Mouse (Mus musculus) heart, embryonic 14.5 days (tissue): ENCODE measurements around the gene Hoxa13. TPM values are rescaled to one million over a fixed set of nuclear protein-coding genes. Genes with fewer than 3 reads are reported as not detected.

Experiments used
- ATAC-seq: fragments of 200-750 bp; cut with Nextera tagmentation; 2 replicates; pipeline ENCODE4 v1.8.0; 2017; ENCODE audit warnings: low read depth, moderate TSS enrichment; ENCODE audit not compliant: insufficient number of reproducible peaks, insufficient read depth, low FRiP score
- H3K27ac ChIP-seq, 2 experiments: fragments of 200-500 bp in 1 of 2; fragments of 300-500 bp in 1 of 2; sonication (generic) in 1 of 2; replicated peaks in 1 of 2; 2 replicates each; pipeline ENCODE4 v1.5.1; 2012 to 2014; ENCODE audit warnings: low read depth in 2 of 2, low read length in 2 of 2, control low read depth in 1 of 2, mild to moderate bottlenecking in 1 of 2, mixed read lengths in 1 of 2; ENCODE audit not compliant: control insufficient read depth in 1 of 2, insufficient read depth in 1 of 2
- H3K27me3 ChIP-seq: fragments of 300-500 bp; sonication (generic); 2 replicates; pipeline ENCODE4 v1.6.1; 2014; ENCODE audit warnings: mild to moderate bottlenecking, low read length, control low read depth; ENCODE audit not compliant: control insufficient read depth, insufficient read depth
- H3K36me3 ChIP-seq: fragments of 300-500 bp; sonication (generic); 2 replicates; pipeline ENCODE4 v1.6.1; 2014; ENCODE audit warnings: mild to moderate bottlenecking, control low read depth, low read length, mixed read lengths; ENCODE audit not compliant: control insufficient read depth, insufficient read depth
- H3K4me1 ChIP-seq, 2 experiments: fragments of 200-500 bp in 1 of 2; fragments of 300-500 bp in 1 of 2; sonication (generic) in 1 of 2; 2 replicates each; pipeline ENCODE4 v1.6.1; 2012 to 2014; ENCODE audit warnings: low read length in 2 of 2, control low read depth in 1 of 2, mixed read lengths in 1 of 2; ENCODE audit not compliant: control insufficient read depth in 2 of 2, insufficient read depth in 2 of 2
- H3K4me2 ChIP-seq: fragments of 300-500 bp; sonication (generic); 2 replicates; pipeline ENCODE4 v1.6.1; 2014; ENCODE audit warnings: mild to moderate bottlenecking, low read length
- H3K4me3 ChIP-seq, 2 experiments: fragments of 200-500 bp in 1 of 2; fragments of 300-500 bp in 1 of 2; sonication (generic) in 1 of 2; 2 replicates each; pipeline ENCODE4 v1.5.1; 2012 to 2014; ENCODE audit warnings: low read length in 2 of 2, mild to moderate bottlenecking in 2 of 2, control low read depth in 1 of 2, low read depth in 1 of 2, moderate library complexity in 1 of 2; ENCODE audit not compliant: control insufficient read depth in 1 of 2, insufficient read depth in 1 of 2
- H3K9ac ChIP-seq: fragments of 300-500 bp; sonication (generic); 2 replicates; pipeline ENCODE4 v1.6.1; 2014; ENCODE audit warnings: mild to moderate bottlenecking, low read length
- H3K9me3 ChIP-seq: fragments of 300-500 bp; sonication (generic); 2 replicates; pipeline ENCODE4 v1.6.1; 2016; ENCODE audit warnings: low read length, control low read depth; ENCODE audit not compliant: control insufficient read depth
- WGBS: fragments of 180-500 bp; shearing (Covaris S2); extraction: QIAGEN DNeasy Blood & Tissue Kit; methylation state at CpG from one replicate; pipeline ENCODE4 v1.1.7; 2014; 5-methylcytosine and 5-hydroxymethylcytosine counted together
- polyA plus RNA-seq: library from polyadenylated mRNA; unstranded; fragments of >200 nt; fragmentation: Nextera tagmentation; extraction: Ambion mirVana; gene quantifications from 2 replicates; pipeline ENCODE4 v1.2.1, GENCODE M21; 2014

The Hoxa13 gene
- polyA plus RNA-seq, 1 experiment from 2014 or later = not detected

DNA sequence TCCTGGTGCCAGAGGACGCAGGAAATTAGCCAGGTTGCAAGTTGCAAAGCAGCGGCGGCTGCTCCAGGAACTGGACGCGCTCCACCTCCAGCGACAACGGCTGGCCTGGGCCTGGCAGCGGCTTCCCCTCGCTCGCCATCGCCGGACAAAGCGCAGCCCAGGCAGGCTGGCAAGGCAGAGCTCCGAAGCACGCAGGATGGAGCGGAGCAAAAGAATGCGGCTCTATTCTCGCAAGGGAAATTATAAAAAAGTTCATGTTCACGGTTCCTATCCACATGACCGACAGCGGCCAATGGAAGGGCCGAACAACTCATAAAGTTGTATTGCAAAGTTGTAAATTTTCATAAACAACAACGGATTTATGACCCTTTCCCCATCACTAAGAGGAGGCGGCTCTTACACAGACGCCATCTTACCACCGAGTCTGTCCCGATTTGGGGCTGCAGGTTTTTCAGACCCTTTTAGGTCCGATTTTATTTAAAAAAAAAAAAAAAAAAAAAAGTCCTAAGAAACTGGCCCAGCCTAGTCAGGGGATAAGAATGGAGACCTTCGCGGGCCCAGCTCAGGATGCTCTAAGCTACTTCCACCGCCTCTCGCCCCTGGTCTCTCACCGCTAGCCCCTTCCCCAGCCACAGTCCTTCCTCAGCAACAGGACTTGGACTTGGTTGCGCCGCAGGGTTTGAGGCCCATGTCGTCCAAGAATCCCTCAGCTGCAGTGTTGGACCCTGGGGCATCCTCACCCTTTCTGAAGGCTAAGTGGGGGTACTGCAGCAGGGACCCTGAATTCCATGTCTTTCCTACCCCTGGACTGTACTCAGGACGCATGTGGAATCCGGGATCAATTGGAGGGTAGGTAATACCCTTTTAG lies 47.3 kb downstream of the Hoxa13 start, which contains the start of the genes Hoxa3 and Gm28308:
TSS of gene Hoxa3 (minus strand) at position 218 of the 868 bp plus-strand sequence.
TSS of gene Gm28308 (minus strand) at position 221 of the 868 bp plus-strand sequence.
- Histone ChIP-seq H3K27me3 (peaks cover 100% of the 10 kb centered on the region), H3K9ac (no peak within 1 kb of the TSS), H3K27ac (no peak within 1 kb of the TSS), H3K9me3 (no peaks in the 10 kb centered on the region), H3K4me2 (peak within 1 kb of the TSS; percentile 51), H3K4me1 (peaks cover 3 to 17% of the 10 kb centered on the region in 2 experiments; a peak in 2 of 4 replicates), H3K4me3 (peak within 1 kb of the TSS; percentile 3 to 29; a peak in 2 of 4 replicates), H3K36me3 (no peaks in the 10 kb centered on the region)
- no peak for ATAC-seq
- WGBS = 2% methylated on average over 38 of the region's 38 CpGs

DNA sequence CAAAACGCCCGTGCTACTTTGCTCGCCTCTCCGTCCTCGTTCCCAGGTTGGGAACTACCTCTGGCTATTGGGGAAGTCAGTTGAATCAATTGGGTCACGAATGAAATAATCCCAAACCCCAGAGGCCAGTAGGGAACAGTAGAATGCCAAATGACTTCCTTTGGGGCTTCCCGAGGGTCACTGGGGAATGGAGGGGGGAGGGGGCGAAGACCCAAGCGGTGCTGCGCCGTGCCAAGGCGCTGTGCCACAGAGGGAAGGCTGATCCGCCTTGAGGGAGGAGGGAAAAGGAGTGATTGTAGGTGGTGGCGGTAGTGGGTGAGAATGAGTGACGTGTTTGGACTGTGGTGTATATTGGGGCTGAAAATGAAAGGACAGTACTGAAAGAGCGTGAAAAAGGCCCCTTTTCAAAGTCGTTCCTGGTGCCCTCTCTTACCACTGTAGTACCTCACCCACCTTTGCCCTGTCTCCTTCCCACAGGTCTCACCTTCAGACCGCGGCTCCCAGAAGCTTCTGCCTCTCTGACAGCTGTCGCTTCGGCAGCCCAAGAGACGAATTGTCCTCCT lies 48.0 kb downstream of the Hoxa13 start:
- 1% methylated on average over 22 of the region's 22 CpGs for WGBS
- peaks cover 3 to 17% of the 10 kb centered on the region in 2 experiments; a peak in 2 of 4 replicates for H3K4me1 ChIP-seq
- no peak for ATAC-seq
- peaks cover 100% of the 10 kb centered on the region for H3K27me3 ChIP-seq
- H3K27ac ChIP-seq = no peak overlapping the region
- H3K4me3 ChIP-seq = peak overlapping the region; percentile 3 to 29; a peak in 2 of 4 replicates
- no peaks in the 10 kb centered on the region for H3K9me3 ChIP-seq
- H3K9ac ChIP-seq = no peak overlapping the region
- peak overlapping the region; percentile 51 for H3K4me2 ChIP-seq
- no peaks in the 10 kb centered on the region for H3K36me3 ChIP-seq

DNA sequence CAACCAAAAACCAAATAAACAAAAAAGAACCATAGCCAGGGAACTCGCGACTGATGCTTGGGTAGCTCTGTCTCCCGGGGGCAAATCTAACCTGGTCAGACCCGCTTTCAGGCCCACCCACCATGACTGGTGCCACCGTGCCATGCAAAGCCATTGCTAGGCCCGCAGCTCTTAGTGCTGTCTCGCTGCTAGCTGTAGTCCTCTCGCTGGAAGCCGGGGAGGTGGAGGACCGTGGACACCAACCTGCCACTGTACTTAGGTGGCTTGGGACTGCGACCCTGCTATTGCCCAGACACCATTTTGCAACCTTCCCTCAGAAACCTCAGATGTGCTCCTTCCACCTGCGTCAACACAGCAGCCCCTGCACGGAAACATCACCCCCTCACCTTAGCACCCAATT lies 48.7 kb downstream of the Hoxa13 start:
- 4% methylated on average over 13 of the region's 13 CpGs for WGBS
- no peak overlapping the region for H3K9ac ChIP-seq

DNA sequence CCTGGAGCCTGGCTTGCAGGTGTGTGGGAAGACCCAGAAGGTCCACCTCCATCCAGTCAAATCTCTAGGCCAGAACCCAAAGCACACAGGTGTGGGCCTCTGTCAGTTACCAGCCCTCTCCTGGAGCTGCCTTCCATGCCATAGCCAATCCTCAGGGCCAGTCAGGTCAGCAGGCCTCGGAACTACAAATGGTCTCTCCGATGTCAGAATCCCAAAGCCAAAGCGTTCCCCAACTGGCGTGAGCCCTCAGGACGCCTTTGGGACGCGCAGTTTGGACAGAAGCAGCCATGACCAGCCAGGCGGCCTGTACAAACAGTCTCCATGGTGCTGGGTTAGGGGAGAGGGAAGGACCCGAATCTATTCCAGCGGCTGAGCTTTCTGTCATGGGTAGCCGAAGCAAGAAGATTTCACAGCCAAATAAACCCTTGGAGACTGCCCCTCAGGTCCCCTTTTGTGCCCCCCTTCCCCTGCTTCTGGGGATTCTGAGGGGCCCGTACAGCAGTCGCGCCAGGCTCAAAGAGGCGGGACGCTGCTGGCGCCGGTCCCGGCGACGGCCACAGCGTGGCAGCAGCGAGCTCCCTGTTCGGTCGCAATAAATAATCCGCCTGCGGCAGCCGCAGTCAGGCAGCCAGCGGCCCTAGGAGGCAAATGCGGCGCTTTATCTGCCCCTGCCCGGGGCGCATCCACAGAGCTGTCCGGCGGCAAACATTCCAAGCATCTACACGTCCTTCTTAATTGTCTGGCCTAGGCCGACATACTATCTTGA lies 49.3 kb downstream of the Hoxa13 start:
- no peak for ATAC-seq
- H3K9ac ChIP-seq = no peak overlapping the region
- WGBS = 1% methylated on average over 37 of the region's 37 CpGs

More for the DNA sequence above, 48.7 kb downstream of the Hoxa13 start:
- H3K4me3 ChIP-seq = no peak overlapping the region
- no peaks in the 10 kb centered on the region for H3K36me3 ChIP-seq
- H3K27ac ChIP-seq = no peak overlapping the region
- ATAC-seq = no peak
- peaks cover 100% of the 10 kb centered on the region for H3K27me3 ChIP-seq
- H3K4me2 ChIP-seq = no peak overlapping the region
- H3K4me1 ChIP-seq = peaks cover 3 to 12% of the 10 kb centered on the region in 2 experiments; a peak in 2 of 4 replicates
- H3K9me3 ChIP-seq = no peaks in the 10 kb centered on the region

DNA sequence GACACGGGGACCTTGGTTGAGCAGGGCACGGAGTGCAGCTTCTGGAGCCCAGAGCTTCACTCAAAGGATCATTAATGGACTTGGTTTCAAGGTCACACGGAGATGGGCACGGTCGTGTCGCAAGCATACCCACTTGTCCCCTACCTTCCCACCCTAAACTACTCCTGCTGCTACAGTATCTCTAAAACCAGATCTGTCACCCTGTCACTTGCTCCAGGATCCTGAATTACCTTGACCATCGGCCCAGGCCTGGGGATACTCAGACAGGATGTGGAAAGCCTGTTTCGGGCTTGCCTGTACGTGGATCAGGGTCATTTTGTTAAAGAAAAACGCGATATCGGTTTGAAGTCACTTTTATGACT lies 51.0 kb downstream of the Hoxa13 start:
- no peaks in the 10 kb centered on the region for H3K36me3 ChIP-seq
- H3K27me3 ChIP-seq = peaks cover 100% of the 10 kb centered on the region
- no peak overlapping the region for H3K4me2 ChIP-seq
- 11% methylated on average over 12 of the region's 12 CpGs for WGBS
- ATAC-seq = no peak
- H3K9me3 ChIP-seq = no peaks in the 10 kb centered on the region
- H3K27ac ChIP-seq = no peak overlapping the region
- peaks cover 3 to 10% of the 10 kb centered on the region in 2 experiments; a peak in 2 of 4 replicates for H3K4me1 ChIP-seq
- no peak overlapping the region for H3K4me3 ChIP-seq
- no peak overlapping the region for H3K9ac ChIP-seq

More for the DNA sequence above, 49.3 kb downstream of the Hoxa13 start:
- Histone ChIP-seq H3K4me1 (peaks cover 3 to 10% of the 10 kb centered on the region in 2 experiments; a peak in 2 of 4 replicates), H3K36me3 (no peaks in the 10 kb centered on the region), H3K27ac (no peak overlapping the region), H3K4me2 (no peak overlapping the region), H3K4me3 (0 out of 4 replicates have a peak overlapping the region, but pooled peaks of 1 of the 2 experiments have one; percentile 1), H3K9me3 (no peaks in the 10 kb centered on the region), H3K27me3 (peaks cover 100% of the 10 kb centered on the region)

DNA sequence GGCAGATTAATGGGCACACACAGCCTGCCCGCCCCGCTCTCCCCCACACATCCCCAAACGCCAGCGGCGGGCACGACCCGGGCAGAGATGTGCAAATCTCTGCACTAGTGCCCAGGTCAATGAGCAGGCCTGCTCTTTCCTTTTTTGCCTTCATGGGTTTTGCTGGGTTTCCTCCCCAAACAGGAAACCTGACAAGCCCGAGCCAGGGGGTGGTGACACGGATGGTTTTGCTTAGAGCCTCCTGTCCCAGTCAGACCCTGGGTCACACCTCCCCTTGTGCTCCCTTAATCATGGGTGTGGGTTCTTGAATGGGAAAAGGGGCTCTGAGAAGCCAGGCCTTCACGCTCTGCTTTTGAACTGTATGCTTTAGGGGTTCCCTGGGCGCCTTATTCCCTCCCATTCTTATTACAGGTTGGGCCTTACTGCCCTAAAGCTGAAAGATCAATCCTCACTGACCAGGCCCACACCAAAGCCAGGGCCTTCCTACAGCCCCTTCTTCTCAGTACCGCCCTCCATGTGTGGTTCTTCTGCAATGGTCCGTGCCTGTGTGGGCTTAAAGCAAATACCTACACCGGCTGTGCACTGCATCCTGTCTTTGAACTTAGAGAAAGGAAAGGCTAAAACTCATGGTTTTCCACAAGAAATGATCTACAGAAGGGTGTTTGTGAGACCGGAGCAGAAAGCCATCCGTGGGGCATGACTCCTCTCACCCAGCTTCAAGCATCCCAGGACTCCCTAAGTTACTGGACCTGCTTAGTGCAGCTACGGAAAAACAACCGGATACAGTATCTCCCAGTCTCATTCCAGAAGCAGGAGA lies 51.6 kb downstream of the Hoxa13 start:
- Histone ChIP-seq H3K4me1 (peaks cover 5 to 15% of the 10 kb centered on the region in 2 experiments; a peak in 3 of 4 replicates), H3K4me2 (peak overlapping the region; percentile 14; the same call in 1 of the 2 replicates), H3K9ac (no peak overlapping the region), H3K27me3 (peaks cover 100% of the 10 kb centered on the region), H3K36me3 (no peaks in the 10 kb centered on the region), H3K9me3 (no peaks in the 10 kb centered on the region), H3K4me3 (peak overlapping the region in 1 of 2 experiments; percentile 12; a peak in 1 of 4 replicates), H3K27ac (no peak overlapping the region)
- 7% methylated on average over 18 of the region's 18 CpGs for WGBS
- no peak for ATAC-seq
